Mouse (Mus musculus) liver, embryonic 14.5 days (tissue): ENCODE results near the gene Btnl2.

Experiments
- CTCF ChIP-seq: IDR thresholded peaks from 2 replicates; pipeline ENCODE4 v1.5.1; 2016; ENCODE audit warnings: antibody characterized with exemption, low read depth, control low read depth
- EP300 ChIP-seq: IDR thresholded peaks from 2 replicates; pipeline ENCODE4 v1.6.1; 2016; ENCODE audit warnings: antibody characterized with exemption, low read depth

GRCm38 (mm10) chr17:34308161-34308560, 46.5 kb upstream of the Btnl2 start:
- TF ChIP-seq CTCF (no peak), EP300 (no peak)
